Mouse (Mus musculus) kidney, adult 2 months (tissue): ENCODE data around the gene Sec14l3. TPM values are rescaled to one million over a fixed set of nuclear protein-coding genes. Genes with fewer than 3 reads are reported as not detected.
"Not testable (repeated sequence)": the region's sequence is repeated elsewhere in the genome, so short reads cannot be mapped to it uniquely, and the experiment has no call there.

Source experiments
- DNase-seq: peaks from one replicate; pipeline ENCODE4 v3.0.0; 2021
- H3K27ac ChIP-seq: fragments of 200-500 bp; 2 replicates; pipeline ENCODE4 v1.5.1; 2012; ENCODE audit warnings: low read depth, low read length, control low read depth, inconsistent platforms; ENCODE audit not compliant: insufficient read depth
- H3K27me3 ChIP-seq: fragments of 200-500 bp; replicated peaks from 2 replicates; pipeline ENCODE4 v1.6.1; 2012; ENCODE audit warnings: mild to moderate bottlenecking, moderate library complexity, low read length, inconsistent platforms; ENCODE audit not compliant: control insufficient read depth, insufficient read depth
- H3K36me3 ChIP-seq: fragments of 200-500 bp; 2 replicates; pipeline ENCODE4 v1.6.1; 2012; ENCODE audit warnings: mild to moderate bottlenecking, moderate library complexity, low read length, inconsistent platforms; ENCODE audit not compliant: control insufficient read depth, insufficient read depth
- H3K4me1 ChIP-seq: fragments of 200-500 bp; 2 replicates; pipeline ENCODE4 v1.6.1; 2011; ENCODE audit warnings: low read length; ENCODE audit not compliant: control insufficient read depth, insufficient read depth
- H3K4me3 ChIP-seq: fragments of 200-500 bp; 2 replicates; pipeline ENCODE4 v1.5.1; 2011; ENCODE audit warnings: mild to moderate bottlenecking, low read depth, low read length, control low read depth; ENCODE audit not compliant: insufficient read depth
- CTCF ChIP-seq: fragments of 200-500 bp; conservative IDR thresholded peaks from 2 replicates; pipeline ENCODE4 v1.5.1; 2011; ENCODE audit warnings: low read depth, mild to moderate bottlenecking, control low read depth, low read length, moderate library complexity, mixed read lengths; ENCODE audit not compliant: insufficient read depth, insufficient read length
- POLR2A ChIP-seq: fragments of 200-500 bp; IDR thresholded peaks from one replicate; pipeline ENCODE4 v1.6.1; 2011; ENCODE audit warnings: low read depth, low read length, control low read depth
- WGBS: fragments of 180-500 bp; shearing (Covaris S2); methylation state at CpG from one replicate; pipeline ENCODE4 v1.1.7; 2018; 5-methylcytosine and 5-hydroxymethylcytosine counted together
- polyA plus RNA-seq: library from polyadenylated mRNA; depleted of rRNA; stranded (reverse); fragments of >200 nt; gene quantifications from 2 replicates; pipeline ENCODE4 v1.2.3, GENCODE M21; 2012; rRNA removed

The Sec14l3 gene
- 8.8 and 11.7 TPM in 2 replicates for polyA plus RNA-seq

DNA sequence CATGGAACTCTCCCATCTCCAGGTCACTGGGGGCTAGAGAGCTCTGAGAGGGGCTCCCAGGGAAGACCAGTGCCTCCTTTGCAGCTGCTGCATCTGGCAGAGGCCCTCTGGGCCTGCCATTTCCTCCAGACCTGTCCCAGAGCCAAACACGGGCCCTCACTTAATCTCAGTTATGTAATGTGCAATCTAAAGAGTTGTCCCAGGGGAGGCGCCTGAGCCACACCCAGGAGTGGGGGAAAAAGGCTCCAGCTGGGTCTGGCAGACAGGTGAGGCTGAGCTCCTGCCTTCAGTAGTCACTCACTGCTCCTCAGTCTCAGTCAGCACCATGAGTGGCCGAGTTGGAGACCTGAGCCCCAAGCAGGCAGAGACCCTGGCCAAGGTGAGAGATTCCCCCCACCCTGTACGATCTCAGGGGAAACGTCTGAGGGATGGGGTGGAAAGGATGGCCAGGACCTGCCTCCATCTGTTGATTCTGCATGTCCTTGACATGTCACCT lies at the start of gene Sec14l3:
Gene Sec14l3, plus strand, starts transcription at position 215 of the 496 bp plus-strand sequence.
- no peaks in the 10 kb centered on the region for H3K27me3 ChIP-seq
- TF ChIP-seq CTCF (no peak), POLR2A (no peak)
- no peak within 1 kb of the TSS for H3K4me3 ChIP-seq
- no peak for DNase-seq
- H3K4me1 ChIP-seq = no peaks in the 10 kb centered on the region
- H3K36me3 ChIP-seq = no peaks in the 10 kb centered on the region
- H3K27ac ChIP-seq = no peak within 1 kb of the TSS
- WGBS = 62% methylated on average over 5 of the region's 5 CpGs

GRCm38 (mm10) chr11:4015796-4016195 lies 48.8 kb upstream of the Sec14l3 start:
- not testable (repeated sequence) for H3K27me3 ChIP-seq, H3K4me3 ChIP-seq, H3K36me3 ChIP-seq, DNase-seq, H3K27ac ChIP-seq, H3K4me1 ChIP-seq
- 89% methylated on average over 14 of the region's 14 CpGs for WGBS

GRCm38 (mm10) chr11:4022111-4022510 lies 42.5 kb upstream of the Sec14l3 start:
- not testable (repeated sequence) for H3K27ac ChIP-seq, DNase-seq, H3K4me1 ChIP-seq, H3K36me3 ChIP-seq, H3K27me3 ChIP-seq, H3K4me3 ChIP-seq
- WGBS = 89% methylated on average over 13 of the region's 13 CpGs

DNA sequence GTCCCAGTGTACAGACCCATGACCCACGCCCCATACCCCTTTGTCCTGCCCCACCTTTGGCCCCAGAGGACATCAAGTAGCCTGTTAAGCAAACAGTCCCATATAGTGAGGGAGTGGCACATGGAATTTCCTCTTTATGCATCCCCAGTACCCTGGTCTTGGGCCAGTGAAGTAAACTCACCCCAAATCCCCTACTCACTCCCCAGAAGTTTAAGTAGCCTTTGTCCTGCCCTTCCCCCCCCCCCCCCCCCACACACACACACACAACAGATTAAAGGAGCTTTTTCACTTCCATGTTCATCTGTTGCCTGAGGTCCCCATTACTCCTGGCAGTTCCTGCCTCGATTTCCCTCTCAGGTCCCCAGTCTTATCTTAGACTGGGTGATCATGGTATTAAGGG lies 41.3 kb upstream of the Sec14l3 start:
- H3K36me3 ChIP-seq = no peaks in the 10 kb centered on the region
- DNase-seq = no peak
- H3K27ac ChIP-seq = no peak overlapping the region
- no peaks in the 10 kb centered on the region for H3K4me1 ChIP-seq
- H3K4me3 ChIP-seq = no peak overlapping the region
- no peaks in the 10 kb centered on the region for H3K27me3 ChIP-seq
- WGBS = 73% methylated on average over 2 of the region's 2 CpGs
- no peak for TF ChIP-seq CTCF
- TF ChIP-seq POLR2A = no peak

DNA sequence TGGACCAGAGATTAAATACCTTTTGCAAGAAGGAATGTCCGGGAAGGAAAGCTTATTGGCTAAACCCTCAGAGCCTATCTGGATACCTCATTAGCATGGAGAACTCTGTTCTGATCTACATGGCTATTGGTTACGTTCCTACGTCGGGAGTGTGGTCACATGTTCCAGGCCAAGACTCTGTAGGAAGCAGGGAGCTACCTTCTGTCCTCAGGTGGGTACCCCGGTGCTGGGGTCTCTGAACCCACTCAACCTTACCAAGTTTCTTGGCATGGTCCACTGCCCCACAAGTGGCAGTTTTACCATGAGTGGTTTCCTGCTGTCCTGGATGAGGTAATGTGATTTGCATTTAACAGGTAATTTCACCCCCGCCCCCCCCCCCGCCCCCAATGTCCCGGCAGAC lies 37.6 kb upstream of the Sec14l3 start:
- no peak overlapping the region for H3K4me3 ChIP-seq
- H3K27ac ChIP-seq = no peak overlapping the region
- H3K36me3 ChIP-seq = no peaks in the 10 kb centered on the region
- H3K4me1 ChIP-seq = no peaks in the 10 kb centered on the region
- TF ChIP-seq POLR2A (no peak), CTCF (no peak)
- WGBS = 62% methylated on average over 8 of the region's 8 CpGs
- no peak for DNase-seq
- no peaks in the 10 kb centered on the region for H3K27me3 ChIP-seq

- Histone ChIP-seq H3K27me3 (no peaks in the 10 kb centered on the region), H3K27ac (no peak overlapping the region), H3K4me1 (no peaks in the 10 kb centered on the region), H3K36me3 (no peaks in the 10 kb centered on the region), H3K4me3 (no peak overlapping the region)
- DNase-seq = no peak
- TF ChIP-seq CTCF (no peak), POLR2A (no peak)
- WGBS = 82% methylated on average over 9 of the region's 9 CpGs
Measured at GRCm38 (mm10) chr11:4027561-4028334, 36.9 kb upstream of the Sec14l3 start.

- H3K27ac ChIP-seq = no peak overlapping the region
- H3K4me3 ChIP-seq = no peak overlapping the region
- H3K27me3 ChIP-seq = no peaks in the 10 kb centered on the region
- H3K4me1 ChIP-seq = no peaks in the 10 kb centered on the region
- H3K36me3 ChIP-seq = no peaks in the 10 kb centered on the region
- WGBS = 70% methylated on average over 4 of the region's 4 CpGs
- no peak for DNase-seq
- TF ChIP-seq CTCF (no peak), POLR2A (no peak)
Measured at GRCm38 (mm10) chr11:4029343-4029742, 35.3 kb upstream of the Sec14l3 start.
